Comparison of ENCODE assay signal across 8 mouse cellular contexts in the genomic region with DNA sequence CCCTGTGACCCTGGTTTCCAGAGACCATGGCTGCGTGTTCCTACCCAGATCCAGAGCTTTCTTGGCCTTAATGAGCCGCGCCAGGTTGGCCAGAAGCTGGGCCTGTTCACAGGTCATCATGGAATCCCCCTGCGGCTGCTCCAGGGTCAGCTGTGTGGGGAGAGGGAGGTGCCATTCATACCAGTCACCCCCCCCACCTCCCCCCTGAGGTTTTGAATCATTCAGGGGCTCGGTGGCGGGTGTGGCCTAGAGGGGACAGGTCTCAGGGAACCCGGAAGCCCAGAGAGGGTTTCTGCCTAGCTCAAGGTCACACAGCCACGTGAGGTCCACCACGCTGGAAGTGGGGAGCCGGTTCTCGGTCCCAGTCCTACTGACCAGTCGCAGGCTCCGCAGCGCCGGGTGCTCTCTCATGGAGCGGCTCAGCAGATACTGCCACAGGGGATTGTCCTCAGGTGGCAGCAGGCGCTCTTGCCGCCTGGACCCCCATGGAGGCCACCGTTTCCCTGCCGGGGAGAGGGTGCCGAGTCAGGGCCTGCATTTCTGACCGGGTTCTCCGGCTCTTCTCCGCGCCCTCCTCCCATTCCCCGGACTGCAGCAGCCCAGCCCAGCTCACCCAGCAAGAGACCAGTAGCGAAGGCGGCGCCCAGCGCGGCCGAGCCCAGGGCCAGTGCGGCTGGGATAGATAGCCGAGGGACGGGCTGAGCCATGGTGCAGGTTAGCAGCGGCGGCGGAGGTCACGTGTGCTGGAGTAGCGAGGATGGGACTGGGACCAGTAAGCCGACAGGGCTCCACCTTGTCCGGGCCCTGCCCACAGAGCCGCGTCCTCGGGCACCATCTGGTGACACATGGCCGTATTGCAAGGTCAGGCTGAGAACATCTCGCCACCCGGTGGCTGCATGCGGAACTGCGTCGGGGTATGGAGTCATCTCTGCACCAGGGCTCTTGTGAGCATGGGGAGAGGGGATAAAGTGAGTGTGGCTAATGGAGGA. TPM values are rescaled to one million over a fixed set of nuclear protein-coding genes. Genes with fewer than 3 reads are reported as not detected.
A peak's percentile ranks its signal among the peaks of the same experiment; 100 is the strongest.
DNase-seq lines count a peak whose midpoint lies in the region; ATAC-seq and TF ChIP-seq lines count a peak whose summit lies in the region.

A gene (minus strand): TSS at position 812 of the 989 bp plus-strand sequence.

- peak within 1 kb of the TSS; percentile 100 for H3K4me2 ChIP-seq in heart, embryonic 11.5 days
- peak within 1 kb of the TSS; percentile 92 for H3K4me2 ChIP-seq in kidney, embryonic 16.5 days (replicated peaks; ENCODE audit: low read depth, low read length)
- H3K4me2 ChIP-seq in myocyte (ENCODE audit: low read depth), result peak within 1 kb of the TSS; percentile 93

- peak within 1 kb of the TSS; percentile 74 for H3K4me3 ChIP-seq in heart, embryonic 11.5 days (ENCODE audit: low read depth, low read length)
- H3K4me3 ChIP-seq in kidney, embryonic 16.5 days (ENCODE audit: low read length), result peak within 1 kb of the TSS; percentile 74
- peak within 1 kb of the TSS; percentile 72 for H3K4me3 ChIP-seq in liver, adult 2 months (ENCODE audit: insufficient read depth, low read depth, low read length)
- H3K4me3 ChIP-seq in myocyte, result peak within 1 kb of the TSS; percentile 59

- no peaks in the 10 kb centered on the region for H3K9me3 ChIP-seq in heart, embryonic 11.5 days (replicated peaks; ENCODE audit: control insufficient read depth, low read length)
- H3K9me3 ChIP-seq in kidney, embryonic 16.5 days (ENCODE audit: low read length), result no peaks in the 10 kb centered on the region

- no peaks in the 10 kb centered on the region for H3K27me3 ChIP-seq in heart, embryonic 11.5 days (ENCODE audit: control insufficient read depth, insufficient read depth, low read length)
- no peaks in the 10 kb centered on the region for H3K27me3 ChIP-seq in kidney, embryonic 16.5 days (ENCODE audit: insufficient read depth, low read length)
- H3K27me3 ChIP-seq in liver, adult 2 months (ENCODE audit: control insufficient read depth, insufficient read depth, low read length), result no peaks in the 10 kb centered on the region
- no peaks in the 10 kb centered on the region for H3K27me3 ChIP-seq in myocyte (ENCODE audit: control insufficient read depth, insufficient read depth, insufficient read length)
- no peaks in the 10 kb centered on the region for H3K27me3 ChIP-seq in splenic B cell, adult 2 months (ENCODE audit: control insufficient read depth, insufficient read depth, low read length, poor library complexity, severe bottlenecking)

- peak within 1 kb of the TSS; percentile 26 for H3ac ChIP-seq in myocyte (ENCODE audit: control insufficient read depth, insufficient read length)

- 0 out of 2 replicates have a peak, but pooled peaks have one; percentile 21 for TF ChIP-seq POLR2A in liver, adult 2 months (IDR thresholded peaks at IDR 0.05; ENCODE audit: extremely low read depth, insufficient read depth, low read length)
- peak; percentile 85 for TF ChIP-seq POLR2A in myocyte (IDR thresholded peaks at IDR 0.05; ENCODE audit: insufficient read length, low read depth)

- peaks cover 27% of the 10 kb centered on the region for H3K36me3 ChIP-seq in heart, embryonic 11.5 days (ENCODE audit: control insufficient read depth, insufficient read depth, low read length)
- H3K36me3 ChIP-seq in kidney, embryonic 16.5 days (ENCODE audit: insufficient read depth, low read length), result peaks cover 22% of the 10 kb centered on the region
- peaks cover 9% of the 10 kb centered on the region for H3K36me3 ChIP-seq in liver, adult 2 months (ENCODE audit: control insufficient read depth, insufficient read depth, low read length)
- H3K36me3 ChIP-seq in myocyte (ENCODE audit: control insufficient read depth, insufficient read depth), result peaks cover 29% of the 10 kb centered on the region
- peaks cover 2% of the 10 kb centered on the region for H3K36me3 ChIP-seq in splenic B cell, adult 2 months (ENCODE audit: control insufficient read depth, insufficient read depth, low read length, poor library complexity, severe bottlenecking)

- TF ChIP-seq CTCF in liver, adult 2 months (IDR thresholded peaks at IDR 0.05; ENCODE audit: low read depth, low read length), result peak; percentile 100

- DNase-seq in B cell, adult 2 months, result peak; percentile 95 to 96
- peak; percentile 98 for DNase-seq in brain, adult 2 months (ENCODE audit: low read depth, low spot score)
- DNase-seq in liver, adult 2 months (ENCODE audit: extremely low read depth, low read depth, low spot score), result peak; percentile 84
- DNase-seq in splenic B cell, adult 2 months (ENCODE audit: low read depth, low spot score), result peak; percentile 93

- ATAC-seq in erythroblast, adult 5-6 weeks (replicated peaks; ENCODE audit: low FRiP score, poor library complexity, severe bottlenecking), result peak; percentile 87
- peak; percentile 89 for ATAC-seq in heart, embryonic 11.5 days (replicated peaks; ENCODE audit: insufficient number of reproducible peaks, low FRiP score, low TSS enrichment)
- ATAC-seq in kidney, embryonic 16.5 days (ENCODE audit: low FRiP score, low TSS enrichment), result peak; percentile 91

- peaks cover 38% of the 10 kb centered on the region for H3K4me1 ChIP-seq in heart, embryonic 11.5 days (ENCODE audit: control insufficient read depth, insufficient read depth, low read length)
- peaks cover 22% of the 10 kb centered on the region for H3K4me1 ChIP-seq in kidney, embryonic 16.5 days (ENCODE audit: insufficient read depth, low read length)
- H3K4me1 ChIP-seq in liver, adult 2 months (ENCODE audit: control insufficient read depth, insufficient read depth, low read length), result peaks cover 8% of the 10 kb centered on the region

- H3K27ac ChIP-seq in heart, embryonic 11.5 days (ENCODE audit: low read depth, low read length), result peak within 1 kb of the TSS; percentile 86
- H3K27ac ChIP-seq in kidney, embryonic 16.5 days (ENCODE audit: low read length), result peak within 1 kb of the TSS; percentile 78
- no peak within 1 kb of the TSS for H3K27ac ChIP-seq in liver, adult 2 months (replicated peaks; ENCODE audit: insufficient read depth, low read depth, low read length)

- H3K79me2 ChIP-seq in liver, adult 2 months (ENCODE audit: control insufficient read depth, insufficient read depth, low read length), result no peaks in the 10 kb centered on the region
- H3K79me2 ChIP-seq in myocyte (ENCODE audit: control insufficient read depth, insufficient read depth), result no peaks in the 10 kb centered on the region

- peak within 1 kb of the TSS; percentile 85 for H3K9ac ChIP-seq in heart, embryonic 11.5 days (ENCODE audit: low read depth, low read length)
- peak within 1 kb of the TSS; percentile 77 for H3K9ac ChIP-seq in kidney, embryonic 16.5 days (replicated peaks; ENCODE audit: low read length)
- peak within 1 kb of the TSS; percentile 65 for H3K9ac ChIP-seq in liver, adult 2 months (ENCODE audit: low read depth, low read length)

- under 1% methylated on average over 51 of the region's 51 CpGs for WGBS in heart, embryonic 11.5 days (ENCODE audit: insufficient replicate concordance)
- WGBS in kidney, embryonic 16.5 days, result under 1% methylated on average over 51 of the region's 51 CpGs
- WGBS in liver, adult 2 months, result under 1% methylated on average over 51 of the region's 51 CpGs

TF ChIP-seq in myocyte, 11 proteins besides CTCF, POLR2A, EP300 and RAD21:
- TF ChIP-seq USF1 (IDR thresholded peaks at IDR 0.05; ENCODE audit: low read depth) (peak; percentile 77), E2F4 (IDR thresholded peaks at IDR 0.05; ENCODE audit: insufficient read depth) (no peak), TCF3 (IDR thresholded peaks at IDR 0.05; ENCODE audit: insufficient read length, low read depth) (no peak), TCF12 (IDR thresholded peaks at IDR 0.05; ENCODE audit: insufficient read depth, poor library complexity, severe bottlenecking) (no peak), SRF (IDR thresholded peaks at IDR 0.05; ENCODE audit: control insufficient read depth, insufficient read length, low read depth) (peak; percentile 56), MYOD1 (IDR thresholded peaks at IDR 0.05; ENCODE audit: control insufficient read depth in 1 of 3, insufficient read length in 2 of 3, low read depth in 2 of 3) (peak in 2 of 3 experiments; percentile 37 to 59), MAX (IDR thresholded peaks at IDR 0.05; ENCODE audit: low read depth) (no peak), MYOG (IDR thresholded peaks at IDR 0.05; ENCODE audit: control insufficient read depth in 1 of 3, insufficient read depth in 1 of 3, insufficient read length in 2 of 3, low read depth in 2 of 3) (peak in 2 of 3 experiments; percentile 18 to 24), POLR2AphosphoS2 (IDR thresholded peaks at IDR 0.05; ENCODE audit: insufficient read length, low read depth) (peak; percentile 84)
TF ChIP-seq in myocyte: peak in this region for 5.

RNA-seq across cellular contexts. Expression of the gene that starts here (rescaled TPM):
- 2.5 and 9.6 TPM in 2 replicates for total RNA-seq in erythroblast, adult 5-6 weeks (2015; ENCODE audit: low replicate concordance)
- 4.0 and 4.5 TPM in 2 replicates for total RNA-seq in erythroblast, adult 5-6 weeks (2017; ENCODE audit: low replicate concordance)
- polyA plus RNA-seq in heart, embryonic 11.5 days (2014; fragmentation: Nextera tagmentation; extraction: Ambion mirVana), result 38.6 and 44.5 TPM in 2 replicates
- polyA plus RNA-seq in kidney, embryonic 16.5 days (2015; fragmentation: Nextera tagmentation; extraction: Ambion mirVana), result 30.8 and 36.2 TPM in 2 replicates
- total RNA-seq in liver, adult 2 months (2014; rRNA removed), result 4.1 and 8.0 TPM in 2 replicates
- 8.6 and 10.1 TPM in 2 replicates for polyA plus RNA-seq in liver, adult 2 months (2012; rRNA removed)
- 47.1 TPM for polyA plus RNA-seq in myocyte (2012; fragmentation: generic; extraction: Trizol)
